Mouse (Mus musculus): ENCODE measurements around the gene Cers6. TPM values are rescaled to one million over a fixed set of nuclear protein-coding genes. Genes with fewer than 3 reads are reported as not detected.

The Cers6 gene
- polyA plus RNA-seq, 1 experiment from 2014 or later: 36.8 TPM

- Histone ChIP-seq H3K36me3 (no peaks in the 10 kb centered on the region), H3K27ac (peak overlapping the region; percentile 91), H3K4me1 (peaks cover 30% of the 10 kb centered on the region), H3K4me2 (peak overlapping the region; percentile 94), H3K27me3 (peaks cover 3% of the 10 kb centered on the region; the same call in 1 of the 2 replicates), H3K9ac (peak overlapping the region; percentile 80), H3K9me3 (replicated peaks) (no peaks in the 10 kb centered on the region), H3K4me3 (replicated peaks) (peak overlapping the region; percentile 81)
- ATAC-seq (replicated peaks; ENCODE audit: low FRiP score): no peak
- WGBS: 3% methylated on average over 15 of the region's 15 CpGs
Observed at GRCm38 (mm10) chr2:68862464-68863266, 1.4 kb downstream of the Cers6 start.

GRCm38 (mm10) chr2:68863561-68863960 lies 2.3 kb downstream of the Cers6 start:
- H3K9ac ChIP-seq: 0 out of 2 replicates have a peak overlapping the region, but pooled peaks have one; percentile 80
- H3K27ac ChIP-seq: no peak overlapping the region
- H3K9me3 ChIP-seq (replicated peaks): no peaks in the 10 kb centered on the region
- ATAC-seq (replicated peaks; ENCODE audit: low FRiP score): no peak
- H3K36me3 ChIP-seq: no peaks in the 10 kb centered on the region
- peaks cover 3% of the 10 kb centered on the region; the same call in 1 of the 2 replicates for H3K27me3 ChIP-seq
- 8% methylated on average over 6 of the region's 6 CpGs for WGBS
- peak overlapping the region; percentile 81 for H3K4me3 ChIP-seq (replicated peaks)
- H3K4me2 ChIP-seq: peak overlapping the region; percentile 94
- peaks cover 30% of the 10 kb centered on the region for H3K4me1 ChIP-seq

DNA sequence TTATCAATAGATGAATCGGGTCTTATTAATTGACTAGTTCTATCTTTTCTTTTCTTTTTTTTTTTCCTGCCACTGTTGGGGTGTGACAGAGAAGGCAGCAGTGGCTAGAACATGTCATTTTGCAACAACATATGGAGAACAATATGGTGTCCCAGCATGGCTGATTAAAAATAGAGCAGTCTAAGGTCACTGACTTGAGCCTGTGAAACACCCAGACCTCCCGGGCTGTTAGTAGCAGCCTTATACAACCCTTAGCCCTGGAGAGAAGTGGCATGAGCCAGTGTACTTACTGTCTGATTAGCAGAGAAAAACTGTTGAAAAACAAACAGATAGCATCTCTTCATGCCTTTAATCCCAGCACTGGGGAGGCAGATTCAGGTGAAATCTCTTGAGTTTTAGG lies 3.1 kb downstream of the Cers6 start:
- H3K9ac ChIP-seq: no peak overlapping the region
- H3K4me1 ChIP-seq: peaks cover 30% of the 10 kb centered on the region
- no peak overlapping the region for H3K4me2 ChIP-seq
- no peaks in the 10 kb centered on the region for H3K9me3 ChIP-seq (replicated peaks)
- WGBS: 72% methylated on average over 2 of the region's 2 CpGs
- H3K27me3 ChIP-seq: peaks cover 3% of the 10 kb centered on the region; the same call in 1 of the 2 replicates
- ATAC-seq (replicated peaks; ENCODE audit: low FRiP score): no peak
- H3K36me3 ChIP-seq: no peaks in the 10 kb centered on the region
- no peak overlapping the region for H3K27ac ChIP-seq
- no peak overlapping the region for H3K4me3 ChIP-seq (replicated peaks)

DNA sequence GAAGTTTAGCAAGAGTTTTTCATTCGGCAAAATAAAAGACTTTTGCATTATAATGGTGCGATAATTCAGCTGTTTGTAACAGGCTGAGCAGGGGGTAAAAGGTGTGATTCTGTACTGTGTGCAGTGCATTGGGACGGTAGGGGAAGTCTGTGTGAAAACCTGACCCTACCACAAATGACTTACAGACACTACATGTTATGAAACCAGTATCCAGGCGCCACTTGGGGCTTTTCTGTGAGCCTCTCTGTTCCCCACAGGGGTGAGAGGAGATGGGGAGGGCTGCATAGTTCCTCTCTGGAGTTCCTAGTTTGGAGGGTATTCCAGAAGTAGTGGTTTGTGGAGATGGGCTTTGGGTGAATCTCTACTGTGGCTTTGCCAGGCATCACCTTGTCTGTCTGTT lies 5.9 kb downstream of the Cers6 start:
- Histone ChIP-seq H3K36me3 (no peaks in the 10 kb centered on the region), H3K4me3 (replicated peaks) (no peak overlapping the region), H3K9ac (no peak overlapping the region), H3K27ac (no peak overlapping the region), H3K4me1 (peaks cover 41% of the 10 kb centered on the region), H3K9me3 (replicated peaks) (no peaks in the 10 kb centered on the region), H3K4me2 (no peak overlapping the region), H3K27me3 (no peaks in the 10 kb centered on the region)
- 69% methylated on average over 4 of the region's 4 CpGs for WGBS
- no peak for ATAC-seq (replicated peaks; ENCODE audit: low FRiP score)

DNA sequence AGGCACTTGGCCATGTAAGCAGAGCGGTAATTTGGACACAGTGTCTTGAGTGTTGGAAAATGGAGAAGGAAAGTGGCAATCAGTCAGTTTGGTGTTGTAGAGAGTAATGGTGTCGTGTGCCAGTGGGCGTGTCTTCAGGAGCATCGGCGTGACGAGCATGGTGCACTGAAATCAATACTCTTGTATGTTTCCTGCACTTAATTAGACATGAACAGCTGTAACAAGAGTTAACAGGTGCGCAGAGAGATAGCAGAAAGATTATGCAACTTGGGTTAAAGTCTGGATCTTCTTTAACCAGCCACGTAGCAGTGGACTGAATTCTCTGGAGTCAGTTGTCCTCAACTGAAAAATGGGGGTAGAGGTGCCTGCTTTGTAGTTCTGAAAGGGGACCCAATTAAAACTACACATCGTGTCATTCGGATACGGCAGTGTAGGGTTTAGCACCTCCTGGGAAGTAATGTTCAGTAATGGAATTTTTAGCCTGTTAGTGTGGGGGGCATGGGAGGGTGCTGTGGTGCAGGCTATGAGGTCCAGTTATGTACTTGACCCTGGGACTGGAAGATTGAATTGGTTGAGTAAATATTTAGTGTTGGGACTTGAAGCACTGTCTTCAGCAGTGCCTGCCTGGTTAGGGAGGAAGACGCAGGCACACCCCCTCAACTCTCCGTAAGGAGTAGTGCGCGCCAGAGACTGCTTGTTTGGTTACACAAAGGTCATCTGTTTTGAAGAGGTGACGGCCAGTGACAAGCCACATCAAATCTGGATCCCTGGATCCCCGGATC lies 9.9 kb downstream of the Cers6 start:
- WGBS: 51% methylated on average over 17 of the region's 17 CpGs
- no peaks in the 10 kb centered on the region for H3K27me3 ChIP-seq
- ATAC-seq (replicated peaks; ENCODE audit: low FRiP score): peak; percentile 23; the same call in 1 of the 2 replicates
- H3K27ac ChIP-seq: no peak overlapping the region
- H3K4me2 ChIP-seq: 0 out of 2 replicates have a peak overlapping the region, but pooled peaks have one; percentile 9
- no peaks in the 10 kb centered on the region for H3K36me3 ChIP-seq
- H3K9ac ChIP-seq: no peak overlapping the region
- H3K4me1 ChIP-seq: peaks cover 40% of the 10 kb centered on the region
- no peak overlapping the region for H3K4me3 ChIP-seq (replicated peaks)
- no peaks in the 10 kb centered on the region for H3K9me3 ChIP-seq (replicated peaks)

- 60% methylated on average over 6 of the region's 6 CpGs for WGBS
- no peak for ATAC-seq (replicated peaks; ENCODE audit: low FRiP score)
- peaks cover 32% of the 10 kb centered on the region for H3K4me1 ChIP-seq
Observed at GRCm38 (mm10) chr2:68873086-68873485, 11.8 kb downstream of the Cers6 start.

GRCm38 (mm10) chr2:68873653-68874441 lies 12.6 kb downstream of the Cers6 start:
- Histone ChIP-seq H3K27ac (peak overlapping the region; percentile 27; the same call in 1 of the 2 replicates), H3K4me1 (peaks cover 32% of the 10 kb centered on the region), H3K9ac (no peak overlapping the region), H3K36me3 (no peaks in the 10 kb centered on the region), H3K4me2 (0 out of 2 replicates have a peak overlapping the region, but pooled peaks have one; percentile 16), H3K27me3 (no peaks in the 10 kb centered on the region), H3K9me3 (replicated peaks) (no peaks in the 10 kb centered on the region), H3K4me3 (replicated peaks) (no peak overlapping the region)
- 44% methylated on average over 15 of the region's 15 CpGs for WGBS
- peak; percentile 67 for ATAC-seq (replicated peaks; ENCODE audit: low FRiP score)

More at GRCm38 (mm10) chr2:68873086-68873485, 11.8 kb downstream of the Cers6 start:
- Histone ChIP-seq H3K27me3 (no peaks in the 10 kb centered on the region), H3K4me3 (replicated peaks) (no peak overlapping the region), H3K9ac (no peak overlapping the region), H3K4me2 (no peak overlapping the region), H3K36me3 (no peaks in the 10 kb centered on the region), H3K9me3 (replicated peaks) (no peaks in the 10 kb centered on the region), H3K27ac (0 out of 2 replicates have a peak overlapping the region, but pooled peaks have one; percentile 27)

GRCm38 (mm10) chr2:68874575-68874974 lies 13.3 kb downstream of the Cers6 start:
- H3K27ac ChIP-seq: 0 out of 2 replicates have a peak overlapping the region, but pooled peaks have one; percentile 27
- H3K4me2 ChIP-seq: no peak overlapping the region
- H3K36me3 ChIP-seq: no peaks in the 10 kb centered on the region
- no peak overlapping the region for H3K9ac ChIP-seq
- no peak; the same call in 1 of the 2 replicates for ATAC-seq (replicated peaks; ENCODE audit: low FRiP score)
- H3K9me3 ChIP-seq (replicated peaks): no peaks in the 10 kb centered on the region
- H3K27me3 ChIP-seq: no peaks in the 10 kb centered on the region
- WGBS: 83% methylated on average over 6 of the region's 6 CpGs
- H3K4me3 ChIP-seq (replicated peaks): no peak overlapping the region
- peaks cover 32% of the 10 kb centered on the region for H3K4me1 ChIP-seq

GRCm38 (mm10) chr2:68879071-68879651 lies 17.9 kb downstream of the Cers6 start:
- Histone ChIP-seq H3K27me3 (no peaks in the 10 kb centered on the region), H3K27ac (no peak overlapping the region), H3K36me3 (0 out of 2 replicates have a peak, but pooled peaks cover 4% of the 10 kb centered on the region), H3K4me2 (no peak overlapping the region), H3K9me3 (replicated peaks) (no peaks in the 10 kb centered on the region), H3K4me3 (replicated peaks) (no peak overlapping the region), H3K4me1 (peaks cover 5% of the 10 kb centered on the region), H3K9ac (no peak overlapping the region)
- no peak for ATAC-seq (replicated peaks; ENCODE audit: low FRiP score)
- WGBS: 90% methylated on average over 4 of the region's 4 CpGs

DNA sequence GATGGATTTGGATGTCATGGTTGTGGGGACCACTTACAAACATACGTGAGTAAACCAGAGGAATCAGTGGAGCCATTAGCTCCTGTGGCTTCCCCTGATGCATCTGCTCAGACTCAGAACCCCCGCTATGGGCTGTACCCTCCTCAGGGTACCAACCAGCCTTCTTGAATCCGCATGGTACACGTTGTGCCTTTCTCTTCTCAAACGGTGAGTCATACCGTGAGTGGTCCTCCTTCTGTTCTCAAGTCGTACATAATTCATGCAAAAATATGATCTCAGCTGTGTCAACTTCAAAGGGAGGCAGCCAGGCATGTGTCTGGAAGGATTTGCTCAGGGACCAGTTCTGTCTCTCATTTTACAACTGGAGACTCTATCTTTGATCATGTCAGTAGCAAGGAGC lies 23.3 kb downstream of the Cers6 start:
- Histone ChIP-seq H3K4me2 (no peak overlapping the region), H3K9ac (no peak overlapping the region), H3K27me3 (no peaks in the 10 kb centered on the region), H3K27ac (no peak overlapping the region), H3K4me3 (replicated peaks) (no peak overlapping the region), H3K9me3 (replicated peaks) (no peaks in the 10 kb centered on the region), H3K4me1 (peaks cover 29% of the 10 kb centered on the region), H3K36me3 (0 out of 2 replicates have a peak, but pooled peaks cover 4% of the 10 kb centered on the region)
- no peak for ATAC-seq (replicated peaks; ENCODE audit: low FRiP score)
- 65% methylated on average over 7 of the region's 7 CpGs for WGBS

DNA sequence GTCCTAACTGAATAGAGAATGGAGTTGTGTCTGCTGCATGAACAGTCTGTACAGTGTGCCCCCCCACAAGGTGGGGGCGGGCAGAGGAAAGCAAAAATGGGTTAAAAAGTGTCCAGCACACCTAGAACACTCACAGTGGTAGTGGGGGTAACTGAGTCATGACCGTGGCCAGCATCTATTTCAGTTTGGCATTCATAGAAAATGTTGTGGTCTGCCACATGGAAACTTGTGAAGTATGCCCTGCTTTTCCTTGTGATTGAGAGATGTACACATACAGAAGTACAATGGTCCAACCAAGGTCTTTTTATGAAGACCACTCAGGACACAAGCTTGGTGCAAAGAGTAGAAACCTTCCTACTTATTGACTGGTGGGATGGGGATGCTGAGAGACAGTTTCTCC lies 24.0 kb downstream of the Cers6 start:
- H3K4me3 ChIP-seq (replicated peaks): no peak overlapping the region
- 94% methylated on average over 2 of the region's 2 CpGs for WGBS
- H3K36me3 ChIP-seq: 0 out of 2 replicates have a peak, but pooled peaks cover 4% of the 10 kb centered on the region
- H3K9me3 ChIP-seq (replicated peaks): no peaks in the 10 kb centered on the region
- H3K9ac ChIP-seq: no peak overlapping the region
- no peak overlapping the region for H3K4me2 ChIP-seq
- no peaks in the 10 kb centered on the region for H3K27me3 ChIP-seq
- no peak overlapping the region for H3K27ac ChIP-seq
- peaks cover 29% of the 10 kb centered on the region for H3K4me1 ChIP-seq
- no peak for ATAC-seq (replicated peaks; ENCODE audit: low FRiP score)

Measured in kidney, embryonic 15.5 days (tissue).